Comparison of ENCODE assay signal across 7 mouse cellular contexts in the genomic region with DNA sequence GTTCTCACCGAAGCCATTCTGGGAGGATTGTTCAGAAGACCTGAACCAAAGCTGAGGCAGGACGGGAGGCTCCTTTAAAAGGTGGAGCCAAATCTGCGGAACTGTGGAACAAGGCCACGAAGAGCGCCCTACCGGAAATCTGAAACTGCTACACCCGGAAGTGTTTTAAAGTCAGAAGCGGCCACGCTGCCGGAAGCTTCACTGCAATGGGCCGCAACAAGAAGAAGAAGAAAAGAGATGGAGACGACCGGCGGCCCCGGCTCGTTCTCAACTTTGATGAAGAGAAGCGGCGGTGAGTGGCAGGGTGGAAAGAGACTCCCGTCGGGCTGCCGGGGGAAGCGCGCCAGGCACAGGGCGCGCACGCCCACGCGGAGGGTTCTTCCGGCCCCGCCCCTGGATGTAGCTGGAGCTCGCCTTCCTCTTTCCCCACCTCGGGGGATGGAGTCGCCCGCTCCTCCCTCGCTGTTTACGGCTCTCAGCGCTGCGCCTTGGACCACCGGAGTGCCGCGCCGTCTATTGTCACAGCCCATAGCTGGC. TPM values are rescaled to one million over a fixed set of nuclear protein-coding genes. Genes with fewer than 3 reads are reported as not detected.
DNase-seq lines count a peak whose midpoint lies in the region; ATAC-seq and TF ChIP-seq lines count a peak whose summit lies in the region.

A gene (plus strand): TSS at position 150 of the 537 bp plus-strand sequence.

- peak within 1 kb of the TSS; percentile 71 for H3K4me2 ChIP-seq in intestine, postnatal 0 days (replicated peaks; ENCODE audit: low read depth)
- peak within 1 kb of the TSS; percentile 75 for H3K4me2 ChIP-seq in midbrain, embryonic 13.5 days (replicated peaks)

- H3K4me3 ChIP-seq in intestine, postnatal 0 days (ENCODE audit: low read depth, low read length): peak within 1 kb of the TSS; percentile 68
- peak within 1 kb of the TSS; percentile 85 for H3K4me3 ChIP-seq in limb, embryonic 10.5 days
- peak within 1 kb of the TSS; percentile 75 for H3K4me3 ChIP-seq in midbrain, embryonic 13.5 days (replicated peaks)

- no peaks in the 10 kb centered on the region for H3K4me1 ChIP-seq in intestine, postnatal 0 days (replicated peaks; ENCODE audit: control insufficient read depth, insufficient read depth, low read length)
- peaks cover 17% of the 10 kb centered on the region for H3K4me1 ChIP-seq in limb, embryonic 10.5 days
- H3K4me1 ChIP-seq in midbrain, embryonic 13.5 days (replicated peaks): peaks cover 17% of the 10 kb centered on the region

- H3K27ac ChIP-seq in intestine, postnatal 0 days (ENCODE audit: low read depth, low read length): no peak within 1 kb of the TSS
- peak within 1 kb of the TSS; percentile 90 for H3K27ac ChIP-seq in limb, embryonic 10.5 days
- H3K27ac ChIP-seq in midbrain, embryonic 13.5 days: peak within 1 kb of the TSS; percentile 87

- ATAC-seq in intestine, postnatal 0 days: peak; percentile 71
- ATAC-seq in midbrain, embryonic 13.5 days: peak; percentile 92

- DNase-seq in adrenal gland, postnatal 10 days: peak; percentile 86
- DNase-seq in embryo, embryonic 9.5 days (ENCODE audit: extremely low spot score): peak; percentile 93
- peak; percentile 49 for DNase-seq in gonadal fat pad, adult 2 months (ENCODE audit: low read depth)
- peak; percentile 91 for DNase-seq in limb, embryonic 10.5 days (ENCODE audit: low spot score)
- peak; percentile 77 for DNase-seq in spleen, adult 12 weeks (ENCODE audit: low spot score)

- under 1% methylated on average over 42 of the region's 42 CpGs for WGBS in intestine, postnatal 0 days
- WGBS in limb, embryonic 10.5 days: under 1% methylated on average over 42 of the region's 42 CpGs
- under 1% methylated on average over 42 of the region's 42 CpGs for WGBS in midbrain, embryonic 13.5 days

- H3K9ac ChIP-seq in intestine, postnatal 0 days (ENCODE audit: low read depth, low read length): peak within 1 kb of the TSS; percentile 49
- H3K9ac ChIP-seq in midbrain, embryonic 13.5 days (replicated peaks): peak within 1 kb of the TSS; percentile 75

- no peaks in the 10 kb centered on the region for H3K9me3 ChIP-seq in intestine, postnatal 0 days (ENCODE audit: control insufficient read depth)
- no peaks in the 10 kb centered on the region for H3K9me3 ChIP-seq in limb, embryonic 10.5 days (replicated peaks)
- no peaks in the 10 kb centered on the region for H3K9me3 ChIP-seq in midbrain, embryonic 13.5 days

- no peaks in the 10 kb centered on the region for H3K27me3 ChIP-seq in intestine, postnatal 0 days (replicated peaks; ENCODE audit: control insufficient read depth, insufficient read depth, low read length)
- no peaks in the 10 kb centered on the region for H3K27me3 ChIP-seq in limb, embryonic 10.5 days (ENCODE audit: low read depth, poor library complexity, severe bottlenecking)
- no peaks in the 10 kb centered on the region for H3K27me3 ChIP-seq in midbrain, embryonic 13.5 days

- H3K36me3 ChIP-seq in intestine, postnatal 0 days (ENCODE audit: control insufficient read depth, insufficient read depth): peaks cover 32% of the 10 kb centered on the region
- H3K36me3 ChIP-seq in limb, embryonic 10.5 days: peaks cover 46% of the 10 kb centered on the region
- H3K36me3 ChIP-seq in midbrain, embryonic 13.5 days: peaks cover 30% of the 10 kb centered on the region

- TF ChIP-seq CTCF in intestine, postnatal 0 days (IDR thresholded peaks at IDR 0.05; ENCODE audit: low read depth): peak; percentile 19; the same call in 1 of the 2 replicates

RNA-seq across cellular contexts. Expression of the gene that starts here (rescaled TPM):
- total RNA-seq in adrenal gland, postnatal 10 days (2021): 10 to 100 TPM; 34.4 to 35.2 TPM
- 28.1 and 30.2 TPM in 2 replicates for polyA plus RNA-seq in gonadal fat pad, adult 2 months (2012; rRNA removed)
- polyA plus RNA-seq in intestine, postnatal 0 days (2015; fragmentation: Nextera tagmentation; extraction: Ambion mirVana): 24.8 and 26.0 TPM in 2 replicates
- polyA plus RNA-seq in limb, embryonic 10.5 days (2016; fragmentation: Nextera tagmentation; extraction: Ambion mirVana): 70.6 and 84.9 TPM in 2 replicates
- 53.1 and 58.0 TPM in 2 replicates for polyA plus RNA-seq in midbrain, embryonic 13.5 days (2015; fragmentation: Nextera tagmentation; extraction: Ambion mirVana)
